Mouse (Mus musculus) urinary bladder, postnatal 25 days (tissue): Measurements from ENCODE around the gene Il1rl2.

ENCODE experiments used
- DNase-seq: peaks from one replicate; pipeline ENCODE4 v3.0.0; 2022; ENCODE audit warnings: low spot score

Gene Il1rl2

DNA sequence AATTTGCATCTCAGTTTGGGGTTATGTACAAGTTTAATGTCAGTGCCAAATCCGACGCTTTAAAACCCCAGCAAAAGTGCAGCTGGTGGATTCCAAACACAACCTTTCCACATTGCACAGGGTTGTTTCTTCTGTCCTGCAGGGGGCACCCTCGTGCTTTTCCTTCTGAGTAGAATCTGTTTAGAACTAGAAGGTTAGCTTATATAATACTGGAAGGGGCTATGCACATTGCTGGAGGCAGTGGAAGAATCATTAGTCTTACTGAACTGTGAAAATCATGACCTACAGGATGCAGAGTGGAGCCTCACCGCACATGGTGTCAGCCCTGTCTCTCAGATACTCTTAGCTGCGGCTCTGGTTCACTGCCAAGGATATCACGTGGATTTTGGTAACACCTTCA lies 55.7 kb downstream of the Il1rl2 start:
- peak; percentile 68 for DNase-seq

DNA sequence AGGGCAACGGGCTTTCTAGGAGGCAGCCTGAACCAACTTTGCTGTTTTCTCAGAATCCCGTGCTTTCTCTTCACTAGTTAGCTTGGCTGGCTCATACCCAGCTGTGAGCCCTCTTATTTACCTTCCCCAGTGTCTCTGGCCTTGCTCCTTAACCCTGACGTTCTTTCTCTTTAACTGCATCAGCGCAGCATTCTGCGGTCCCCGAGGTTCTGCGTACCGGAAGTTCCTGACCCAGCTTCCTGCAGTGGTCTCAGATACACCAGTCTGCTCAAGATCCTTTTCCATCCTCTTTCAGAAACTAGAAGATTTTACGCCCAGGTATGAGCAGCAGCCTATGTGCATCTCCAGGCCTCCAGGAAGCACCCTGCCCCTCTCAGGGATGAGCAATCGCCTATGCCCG lies 56.6 kb downstream of the Il1rl2 start:
- DNase-seq: no peak

DNA sequence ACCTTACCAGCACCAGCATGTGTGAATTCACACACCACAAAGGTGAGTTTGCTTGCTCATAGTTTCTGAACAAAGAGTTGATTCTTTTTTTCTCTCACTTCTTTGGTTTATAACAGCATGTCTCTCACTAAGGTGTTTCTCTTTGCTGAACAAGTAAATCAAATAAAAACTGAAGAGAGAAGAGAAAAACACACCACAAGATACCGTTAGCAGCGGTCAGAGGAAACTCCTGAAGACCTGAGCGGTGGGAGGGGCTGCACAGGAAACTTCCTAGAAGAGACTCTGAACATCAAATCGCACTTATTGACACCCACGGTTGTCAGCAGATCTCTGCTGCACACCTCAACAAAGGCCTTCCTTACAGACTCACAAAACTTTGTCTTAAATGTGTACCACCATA lies 58.4 kb downstream of the Il1rl2 start:
- no peak for DNase-seq

GRCm38 (mm10) chr1:40384931-40385545 lies 60.6 kb downstream of the Il1rl2 start:
- no peak for DNase-seq

- DNase-seq: no peak
These were observed 67.0 kb downstream of the Il1rl2 start for GRCm38 (mm10) chr1:40391374-40391773.

DNA sequence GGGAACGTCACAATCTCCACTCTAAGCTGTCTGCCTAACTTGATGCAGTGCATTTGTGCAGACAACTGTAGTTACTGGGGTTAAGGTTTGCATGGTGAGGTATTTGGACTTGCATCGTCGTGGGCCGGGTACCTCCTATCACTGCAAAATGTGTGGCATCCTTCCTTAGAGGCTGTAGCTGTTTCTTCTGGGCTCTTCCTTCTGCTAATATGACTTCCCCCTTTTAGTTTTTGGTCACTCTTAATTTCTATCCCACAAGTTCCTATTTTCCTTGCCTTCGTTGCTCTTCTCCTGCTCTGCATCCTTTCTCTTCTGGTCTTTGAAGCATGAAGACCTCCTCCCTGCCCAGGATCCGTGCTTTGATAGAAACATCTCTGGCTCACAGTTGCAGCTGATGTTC lies 68.1 kb downstream of the Il1rl2 start:
- no peak for DNase-seq

- DNase-seq: no peak
These were observed 68.8 kb downstream of the Il1rl2 start for GRCm38 (mm10) chr1:40393214-40393613.

DNA sequence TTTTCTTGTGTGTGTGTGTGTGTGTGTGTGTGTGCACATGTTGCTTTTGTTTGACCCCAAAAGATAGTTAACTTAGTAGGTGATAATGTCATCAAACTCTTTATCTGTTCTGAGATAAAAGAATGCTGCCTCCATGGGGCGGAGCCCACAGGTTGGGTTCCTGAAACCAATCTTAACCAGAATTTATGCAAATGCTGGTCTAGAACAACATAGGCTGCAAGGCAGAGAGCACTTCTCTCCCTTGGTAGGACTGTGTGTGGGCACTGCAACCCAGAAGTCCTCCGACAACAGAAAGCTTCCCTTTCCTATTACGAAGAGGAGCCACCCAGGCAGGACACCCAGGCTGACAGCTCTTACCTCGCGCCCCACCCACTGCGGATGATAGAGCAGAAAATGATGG lies 75.2 kb downstream of the Il1rl2 start:
- no peak for DNase-seq

DNA sequence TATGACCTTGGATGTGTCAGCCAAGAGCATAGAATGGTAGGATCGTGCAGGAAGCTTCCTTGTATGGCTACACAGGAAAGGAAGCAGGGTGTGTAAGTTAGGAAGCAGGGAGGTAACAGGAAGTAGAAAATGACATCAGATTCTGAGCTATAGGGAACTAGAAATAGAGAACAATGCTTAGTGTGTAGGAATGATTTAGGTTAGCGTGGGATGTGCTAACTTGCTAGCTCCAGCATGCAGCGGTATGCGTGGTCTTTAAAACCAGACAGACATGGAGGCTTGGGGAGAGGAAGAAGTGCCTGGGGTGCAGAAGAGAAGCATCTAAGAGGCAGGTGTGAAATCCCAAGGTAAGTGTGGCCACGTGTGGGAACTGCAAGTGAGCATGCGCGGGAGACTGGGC lies 80.3 kb downstream of the Il1rl2 start:
- no peak for DNase-seq

DNA sequence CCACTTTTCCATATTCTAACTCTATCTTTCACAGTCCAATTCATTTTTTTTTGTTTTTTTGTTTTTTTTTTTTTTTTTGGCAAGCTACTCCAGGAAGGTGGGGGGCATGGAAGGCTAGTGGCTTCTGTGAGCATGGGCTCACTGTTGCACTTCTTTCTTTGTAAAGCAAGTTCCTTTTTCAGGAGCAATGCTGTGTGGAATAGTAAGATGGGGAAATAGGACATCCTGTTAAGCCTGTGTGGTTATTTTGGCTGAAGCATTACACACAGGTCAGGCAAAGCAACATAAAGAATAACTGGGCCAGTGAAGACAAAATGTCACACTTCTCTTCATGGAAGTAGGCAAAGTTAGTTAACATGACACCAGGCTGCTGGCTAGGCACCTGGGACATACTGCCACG lies 85.5 kb downstream of the Il1rl2 start:
- DNase-seq: no peak

GRCm38 (mm10) chr1:40413039-40413438 lies 88.6 kb downstream of the Il1rl2 start:
- no peak for DNase-seq

DNA sequence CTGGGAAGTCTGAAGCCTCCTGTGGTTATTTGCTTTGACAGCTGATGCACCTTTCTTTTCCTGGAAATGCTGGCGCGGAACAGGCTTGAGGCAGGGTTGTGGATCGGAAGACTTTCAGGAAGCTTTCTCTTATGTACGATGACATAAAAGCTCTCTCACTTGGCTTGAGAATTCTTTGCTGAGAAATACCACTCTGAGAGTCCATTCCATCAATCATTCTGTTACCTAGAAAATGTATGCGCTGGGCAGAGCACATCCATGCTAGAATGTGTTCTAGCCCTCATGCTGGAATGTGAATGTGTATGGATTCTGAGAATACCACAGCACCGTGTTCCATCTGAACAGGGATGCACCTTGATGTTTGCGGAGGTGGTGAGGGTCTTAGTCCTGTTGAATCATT lies 89.9 kb downstream of the Il1rl2 start:
- no peak for DNase-seq

DNA sequence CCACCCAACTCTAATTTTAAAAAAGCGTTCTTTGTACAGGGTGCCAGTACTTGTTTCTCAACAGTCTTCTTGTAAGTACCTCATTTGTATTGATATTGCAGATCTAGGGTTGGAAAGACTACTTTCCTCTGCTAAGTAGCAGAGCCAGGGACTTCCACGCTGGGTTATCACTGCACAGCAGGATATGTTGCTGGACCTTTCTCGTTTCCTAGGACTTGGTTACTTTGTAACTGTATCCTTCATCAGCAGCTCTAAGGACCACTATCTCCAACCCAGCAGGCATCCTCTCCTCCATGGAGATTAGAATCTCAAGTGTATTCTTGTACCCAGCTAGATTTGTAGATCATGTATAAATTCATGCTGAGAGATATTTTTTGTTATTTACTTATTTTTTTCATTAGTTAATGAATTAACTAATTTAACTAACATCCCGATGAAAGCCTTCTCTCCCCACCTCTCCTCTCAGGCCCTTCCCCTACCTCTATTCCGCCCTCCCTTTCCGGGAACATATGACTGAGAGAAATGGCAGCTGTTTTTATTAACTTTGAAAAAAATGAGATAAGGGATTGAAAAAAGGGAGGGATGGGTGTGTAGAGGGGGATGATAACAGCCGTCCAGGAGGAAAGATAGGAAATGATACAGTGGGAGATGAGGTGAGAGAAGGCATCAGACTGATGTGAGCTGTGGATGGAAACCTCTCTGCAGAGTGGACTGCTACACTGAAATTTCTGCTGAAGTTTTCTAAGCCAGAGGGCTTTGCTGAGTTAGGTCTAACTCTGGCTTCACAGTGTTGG lies 90.7 kb downstream of the Il1rl2 start:
- DNase-seq: no peak

DNA sequence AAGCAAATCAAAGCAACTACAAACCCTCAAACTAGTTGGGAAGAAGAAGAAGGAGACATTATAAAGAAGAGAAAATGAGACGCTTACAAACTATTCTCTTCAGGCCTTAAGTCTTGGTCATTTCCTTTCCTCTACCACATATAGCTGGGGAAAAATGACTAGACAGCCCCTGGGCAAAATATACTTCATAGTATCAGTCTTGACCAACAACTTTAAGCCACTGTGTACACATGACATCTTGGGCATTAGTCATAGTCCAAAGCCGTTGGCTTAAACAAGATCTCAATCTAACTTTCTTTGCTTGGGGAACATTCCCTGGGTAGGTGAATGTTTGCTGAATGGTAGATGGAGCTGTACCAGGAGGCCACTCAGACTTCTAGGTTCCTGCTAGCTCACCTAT lies 92.6 kb downstream of the Il1rl2 start:
- DNase-seq: no peak
